Mouse (Mus musculus) myocyte (in vitro differentiated cells): ENCODE results near the gene Marco. TPM values are rescaled to one million over a fixed set of nuclear protein-coding genes. Genes with fewer than 3 reads are reported as not detected.

ENCODE experiments used
- H3K27me3 ChIP-seq: one replicate; pipeline ENCODE4 v1.6.1; 2011; ENCODE audit not compliant: control insufficient read depth, insufficient read depth, insufficient read length
- H3K36me3 ChIP-seq: one replicate; pipeline ENCODE4 v1.6.1; 2011; ENCODE audit not compliant: control insufficient read depth, insufficient read depth
- H3K4me2 ChIP-seq: one replicate; pipeline ENCODE4 v1.6.1; 2011; ENCODE audit warnings: low read depth, control low read depth
- H3K4me3 ChIP-seq: one replicate; pipeline ENCODE4 v1.5.1; 2011; ENCODE audit warnings: mild to moderate bottlenecking, control low read depth, moderate library complexity
- H3K79me2 ChIP-seq: one replicate; pipeline ENCODE4 v1.6.1; 2011; ENCODE audit not compliant: control insufficient read depth, insufficient read depth
- H3ac ChIP-seq: one replicate; pipeline ENCODE4 v1.6.1; 2011; ENCODE audit not compliant: control insufficient read depth, insufficient read length
- CEBPB ChIP-seq: IDR thresholded peaks from 2 replicates; pipeline ENCODE4 v1.6.1; 2011; ENCODE audit warnings: mild to moderate bottlenecking, moderate library complexity; ENCODE audit not compliant: poor library complexity, insufficient read depth, severe bottlenecking
- E2F4 ChIP-seq: IDR thresholded peaks from one replicate; pipeline ENCODE4 v1.6.1; 2011; ENCODE audit warnings: mild to moderate bottlenecking, control low read depth, moderate library complexity; ENCODE audit not compliant: insufficient read depth
- MAX ChIP-seq: IDR thresholded peaks from one replicate; pipeline ENCODE4 v1.6.1; 2011; ENCODE audit warnings: low read depth, mild to moderate bottlenecking, control low read depth
- MYOD1 ChIP-seq, 3 experiments: IDR thresholded peaks; one replicate each; pipeline ENCODE4 v1.6.1; 2011; ENCODE audit warnings: control low read depth in 2 of 3, low read depth in 2 of 3, mild to moderate bottlenecking in 2 of 3, moderate library complexity in 1 of 3; ENCODE audit not compliant: insufficient read length in 2 of 3, control insufficient read depth in 1 of 3
- MYOG ChIP-seq, 3 experiments: IDR thresholded peaks; one replicate each; pipeline ENCODE4 v1.6.1; 2011; ENCODE audit warnings: control low read depth in 2 of 3, low read depth in 2 of 3, mild to moderate bottlenecking in 2 of 3; ENCODE audit not compliant: insufficient read length in 2 of 3, control insufficient read depth in 1 of 3, insufficient read depth in 1 of 3
- POLR2A ChIP-seq: IDR thresholded peaks from one replicate; pipeline ENCODE4 v1.6.1; 2011; ENCODE audit warnings: low read depth, mild to moderate bottlenecking, control low read depth, moderate library complexity; ENCODE audit not compliant: insufficient read length
- POLR2AphosphoS2 ChIP-seq: IDR thresholded peaks from one replicate; pipeline ENCODE4 v1.6.1; 2011; ENCODE audit warnings: low read depth, control low read depth; ENCODE audit not compliant: insufficient read length
- REST ChIP-seq: IDR thresholded peaks from one replicate; pipeline ENCODE4 v1.6.1; 2011; ENCODE audit warnings: mild to moderate bottlenecking, control low read depth, moderate library complexity; ENCODE audit not compliant: insufficient read depth, insufficient read length
- SRF ChIP-seq: IDR thresholded peaks from one replicate; pipeline ENCODE4 v1.6.1; 2011; ENCODE audit warnings: low read depth; ENCODE audit not compliant: control insufficient read depth, insufficient read length
- TCF12 ChIP-seq: IDR thresholded peaks from one replicate; pipeline ENCODE4 v1.6.1; 2011; ENCODE audit warnings: mild to moderate bottlenecking, control low read depth; ENCODE audit not compliant: poor library complexity, insufficient read depth, severe bottlenecking
- TCF3 ChIP-seq: IDR thresholded peaks from one replicate; pipeline ENCODE4 v1.6.1; 2011; ENCODE audit warnings: low read depth, control low read depth; ENCODE audit not compliant: insufficient read length
- USF1 ChIP-seq: IDR thresholded peaks from one replicate; pipeline ENCODE4 v1.6.1; 2011; ENCODE audit warnings: low read depth, mild to moderate bottlenecking, control low read depth, moderate library complexity
- polyA plus RNA-seq: library from polyadenylated mRNA; unstranded; fragments of >200 nt; fragmentation: generic; extraction: Trizol; gene quantifications from one replicate; pipeline ENCODE4 v1.2.1, GENCODE M21; 2012; ENCODE audit warnings: missing spikeins

Gene Marco
- polyA plus RNA-seq, 1 experiment: not detected

GRCm38 (mm10) chr1:120458524-120458923 lies 46.3 kb downstream of the Marco start:
- H3K79me2 ChIP-seq: no peaks in the 10 kb centered on the region

GRCm38 (mm10) chr1:120451486-120452270 lies 53.1 kb downstream of the Marco start:
- TF ChIP-seq MYOD1 (IDR thresholded peaks at IDR 0.05; ENCODE audit: control insufficient read depth in 1 of 3, insufficient read length in 2 of 3, low read depth in 2 of 3) (no peak), E2F4 (no peak), CEBPB (no peak), MYOG (IDR thresholded peaks at IDR 0.05; ENCODE audit: control insufficient read depth in 1 of 3, insufficient read depth in 1 of 3, insufficient read length in 2 of 3, low read depth in 2 of 3) (no peak), MAX (no peak), USF1 (no peak), POLR2A (no peak), TCF12 (no peak), SRF (no peak), REST (no peak), TCF3 (no peak), POLR2AphosphoS2 (no peak)
- no peak overlapping the region for H3K4me3 ChIP-seq
- H3K27me3 ChIP-seq: no peaks in the 10 kb centered on the region
- H3K4me2 ChIP-seq: no peak overlapping the region
- H3K36me3 ChIP-seq: no peaks in the 10 kb centered on the region
- no peak overlapping the region for H3ac ChIP-seq
- H3K79me2 ChIP-seq: no peaks in the 10 kb centered on the region

More at GRCm38 (mm10) chr1:120458524-120458923, 46.3 kb downstream of the Marco start:
- no peak overlapping the region for H3K4me3 ChIP-seq
- H3K36me3 ChIP-seq: no peaks in the 10 kb centered on the region
- peaks cover 12% of the 10 kb centered on the region for H3K27me3 ChIP-seq
- no peak for TF ChIP-seq POLR2A
- no peak overlapping the region for H3ac ChIP-seq
- H3K4me2 ChIP-seq: no peak overlapping the region

- H3K27me3 ChIP-seq: no peaks in the 10 kb centered on the region
- H3K4me2 ChIP-seq: no peak overlapping the region
- H3K79me2 ChIP-seq: no peaks in the 10 kb centered on the region
- no peaks in the 10 kb centered on the region for H3K36me3 ChIP-seq
- no peak overlapping the region for H3ac ChIP-seq
- TF ChIP-seq TCF12: no peak
- no peak for TF ChIP-seq MAX
- TF ChIP-seq REST: no peak
- no peak for TF ChIP-seq MYOG (IDR thresholded peaks at IDR 0.05; ENCODE audit: control insufficient read depth in 1 of 3, insufficient read depth in 1 of 3, insufficient read length in 2 of 3, low read depth in 2 of 3)
- no peak for TF ChIP-seq E2F4
- TF ChIP-seq MYOD1 (IDR thresholded peaks at IDR 0.05; ENCODE audit: control insufficient read depth in 1 of 3, insufficient read length in 2 of 3, low read depth in 2 of 3): no peak
- TF ChIP-seq SRF: no peak
- no peak for TF ChIP-seq POLR2AphosphoS2
- no peak for TF ChIP-seq TCF3
- no peak for TF ChIP-seq USF1
- no peak for TF ChIP-seq POLR2A
- TF ChIP-seq CEBPB: no peak
- no peak overlapping the region for H3K4me3 ChIP-seq
Measured at GRCm38 (mm10) chr1:120449662-120450061, 55.2 kb downstream of the Marco start.

- no peak overlapping the region for H3K4me3 ChIP-seq
- no peak overlapping the region for H3ac ChIP-seq
- H3K36me3 ChIP-seq: no peaks in the 10 kb centered on the region
- TF ChIP-seq REST (no peak), SRF (no peak), MYOG (IDR thresholded peaks at IDR 0.05; ENCODE audit: control insufficient read depth in 1 of 3, insufficient read depth in 1 of 3, insufficient read length in 2 of 3, low read depth in 2 of 3) (no peak), CEBPB (no peak), USF1 (no peak), TCF3 (no peak)
- H3K27me3 ChIP-seq: no peaks in the 10 kb centered on the region
- H3K4me2 ChIP-seq: no peak overlapping the region
- no peaks in the 10 kb centered on the region for H3K79me2 ChIP-seq
Measured at GRCm38 (mm10) chr1:120443228-120443639, 61.6 kb downstream of the Marco start.

GRCm38 (mm10) chr1:120441587-120441986 lies 63.2 kb downstream of the Marco start:
- TF ChIP-seq MAX (no peak), MYOG (IDR thresholded peaks at IDR 0.05; ENCODE audit: control insufficient read depth in 1 of 3, insufficient read depth in 1 of 3, insufficient read length in 2 of 3, low read depth in 2 of 3) (no peak), TCF12 (no peak), USF1 (no peak), REST (no peak), SRF (no peak), E2F4 (no peak), CEBPB (no peak), TCF3 (no peak), POLR2AphosphoS2 (no peak), POLR2A (no peak), MYOD1 (IDR thresholded peaks at IDR 0.05; ENCODE audit: control insufficient read depth in 1 of 3, insufficient read length in 2 of 3, low read depth in 2 of 3) (no peak)
- Histone ChIP-seq H3K36me3 (no peaks in the 10 kb centered on the region), H3K27me3 (no peaks in the 10 kb centered on the region), H3K79me2 (no peaks in the 10 kb centered on the region), H3ac (no peak overlapping the region), H3K4me2 (no peak overlapping the region), H3K4me3 (no peak overlapping the region)
